Comparison of ENCODE assay signal across 20 mouse cellular contexts in the genomic region with DNA sequence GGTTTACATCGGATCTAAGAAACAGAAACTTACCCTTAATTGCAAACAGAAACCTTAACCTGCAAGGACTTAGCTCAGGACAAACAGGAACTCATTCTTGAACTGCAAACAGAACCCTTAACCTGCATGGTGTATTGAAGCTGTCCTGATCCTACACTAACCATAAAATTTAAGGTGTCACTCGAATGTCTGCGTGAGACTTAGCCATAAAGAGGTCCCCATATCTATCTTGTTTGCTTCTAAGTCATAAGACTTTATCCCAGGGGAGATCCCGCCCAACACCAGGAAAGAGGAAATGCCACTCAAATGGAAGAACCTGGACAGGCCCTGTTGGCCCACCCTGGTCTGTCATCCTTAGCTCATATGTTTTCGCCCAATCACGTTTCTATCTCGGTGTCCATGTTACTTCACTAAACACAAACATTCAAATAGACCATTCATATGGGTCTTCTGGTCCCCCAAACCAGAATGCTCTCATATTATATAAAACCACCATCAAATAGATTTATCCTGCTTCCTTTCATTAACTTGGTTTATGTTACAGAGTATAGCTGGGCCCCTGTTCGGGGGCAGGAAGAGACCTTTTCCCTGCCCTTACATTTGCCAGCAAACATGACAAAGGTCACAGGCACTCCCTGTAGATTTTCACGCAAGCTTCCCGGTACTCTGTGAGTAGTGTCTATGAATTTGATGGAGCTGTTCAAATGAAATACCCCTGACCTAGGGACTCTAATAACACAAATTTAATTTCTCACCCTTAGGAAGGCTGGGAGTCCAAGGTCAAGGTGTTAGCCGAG. TPM values are rescaled to one million over a fixed set of nuclear protein-coding genes. Genes with fewer than 3 reads are reported as not detected.
DNase-seq lines count a peak whose midpoint lies in the region; ATAC-seq and TF ChIP-seq lines count a peak whose summit lies in the region.
"Had no signal": no experiment of that assay in that cellular context is flagged by ENCODE, and none has a peak within 500 bp of the region (broad histone marks: within the 10 kb centered on the region; RNA-seq: fewer than 3 reads in every experiment).

No protein-coding gene starts in this region.

- no peaks in the 10 kb centered on the region for H3K9me3 ChIP-seq in intestine, embryonic 14.5 days (ENCODE audit: control insufficient read depth, low read length)
- no peaks in the 10 kb centered on the region for H3K9me3 ChIP-seq in intestine, embryonic 16.5 days (ENCODE audit: control insufficient read depth, low read length)
- H3K9me3 ChIP-seq: embryonic facial prominence, embryonic 10.5 days; embryonic facial prominence, embryonic 12.5 days; forebrain, embryonic 13.5 days; forebrain, embryonic 15.5 days had no signal

- H3K4me2 ChIP-seq in intestine, embryonic 14.5 days (ENCODE audit: low read length): no peak overlapping the region
- no peak overlapping the region for H3K4me2 ChIP-seq in intestine, embryonic 16.5 days (ENCODE audit: low read depth, low read length)
- H3K4me2 ChIP-seq: embryonic facial prominence, embryonic 12.5 days; forebrain, embryonic 13.5 days; forebrain, embryonic 15.5 days had no signal

- H3K27ac ChIP-seq in intestine, embryonic 14.5 days (ENCODE audit: low read depth): no peak overlapping the region
- H3K27ac ChIP-seq in intestine, embryonic 16.5 days (ENCODE audit: low read length): peak overlapping the region; percentile 71
- no peak overlapping the region for H3K27ac ChIP-seq in kidney, adult 2 months (ENCODE audit: insufficient read depth, low read depth, low read length)
- H3K27ac ChIP-seq: embryonic facial prominence, embryonic 10.5 days; embryonic facial prominence, embryonic 12.5 days; forebrain, embryonic 13.5 days; forebrain, embryonic 15.5 days had no signal

- H3K36me3 ChIP-seq in intestine, embryonic 14.5 days (ENCODE audit: control insufficient read depth, insufficient read depth, low read length): no peaks in the 10 kb centered on the region
- H3K36me3 ChIP-seq in intestine, embryonic 16.5 days (ENCODE audit: control insufficient read depth, insufficient read depth, low read length): no peaks in the 10 kb centered on the region
- H3K36me3 ChIP-seq in kidney, adult 2 months (ENCODE audit: control insufficient read depth, insufficient read depth, low read length): no peaks in the 10 kb centered on the region
- H3K36me3 ChIP-seq: embryonic facial prominence, embryonic 10.5 days; embryonic facial prominence, embryonic 12.5 days; forebrain, embryonic 15.5 days had no signal

- no peak for TF ChIP-seq POLR2A in kidney, adult 2 months (IDR thresholded peaks at IDR 0.05; ENCODE audit: low read depth, low read length)

- 61% methylated on average over 11 of the region's 11 CpGs for WGBS in intestine, embryonic 14.5 days
- 54% methylated on average over 11 of the region's 11 CpGs for WGBS in intestine, embryonic 16.5 days
- 27% methylated on average over 11 of the region's 11 CpGs for WGBS in large intestine, adult 2 months
- 55% methylated on average over 11 of the region's 11 CpGs for WGBS in kidney, adult 2 months

- no peaks in the 10 kb centered on the region for H3K4me1 ChIP-seq in intestine, embryonic 14.5 days (replicated peaks; ENCODE audit: control insufficient read depth, insufficient read depth, low read length)
- peaks cover 3% of the 10 kb centered on the region; the same call in 1 of the 2 replicates for H3K4me1 ChIP-seq in intestine, embryonic 16.5 days (ENCODE audit: control insufficient read depth, insufficient read depth, low read length)
- no peaks in the 10 kb centered on the region for H3K4me1 ChIP-seq in kidney, adult 2 months (ENCODE audit: control insufficient read depth, insufficient read depth, low read length)
- H3K4me1 ChIP-seq: embryonic facial prominence, embryonic 10.5 days; embryonic facial prominence, embryonic 12.5 days; forebrain, embryonic 13.5 days; forebrain, embryonic 15.5 days had no signal

- peak; percentile 59; the same call in 1 of the 2 replicates for ATAC-seq in intestine, embryonic 14.5 days (replicated peaks; ENCODE audit: low FRiP score, low TSS enrichment, low read depth)
- peak; percentile 89 for ATAC-seq in intestine, embryonic 16.5 days
- ATAC-seq: forebrain, embryonic 13.5 days; forebrain, embryonic 15.5 days; forebrain, postnatal 0 days had no signal

- H3K9ac ChIP-seq in intestine, embryonic 14.5 days (ENCODE audit: low read length): no peak overlapping the region
- H3K9ac ChIP-seq in intestine, embryonic 16.5 days (ENCODE audit: low read depth, low read length): no peak overlapping the region
- H3K9ac ChIP-seq: embryonic facial prominence, embryonic 12.5 days; forebrain, embryonic 13.5 days; forebrain, embryonic 15.5 days; forebrain, postnatal 0 days had no signal

- DNase-seq in intestine, embryonic 14.5 days (ENCODE audit: low spot score): peak; percentile 54
- peak; percentile 67 for DNase-seq in large intestine, adult 2 months (ENCODE audit: low read depth, low spot score)
- DNase-seq in cerebellum, adult 11-12 months: no peak
- no peak for DNase-seq in thymus, postnatal 14 days
- DNase-seq in kidney, adult 2 months: no peak
- DNase-seq: adrenal gland, adult 2 months; adrenal gland, postnatal 10 days; adrenal gland, postnatal 25 days; B cell, adult 2 months; cerebellum, adult 11 months; cerebellum, adult 2 months; cerebellum, adult 9-10 months; cerebellum, postnatal 10 days; cerebellum, postnatal 25 days; forebrain, postnatal 0 days had no signal

- no peak overlapping the region for H3K4me3 ChIP-seq in intestine, embryonic 14.5 days (ENCODE audit: low read depth, low read length)
- H3K4me3 ChIP-seq in intestine, embryonic 16.5 days (ENCODE audit: low read length): no peak overlapping the region
- no peak overlapping the region for H3K4me3 ChIP-seq in kidney, adult 2 months (ENCODE audit: insufficient read depth, low read depth, low read length)
- H3K4me3 ChIP-seq: embryonic facial prominence, embryonic 10.5 days; embryonic facial prominence, embryonic 12.5 days; forebrain, embryonic 13.5 days; forebrain, embryonic 15.5 days had no signal

- no peaks in the 10 kb centered on the region for H3K27me3 ChIP-seq in intestine, embryonic 14.5 days (replicated peaks; ENCODE audit: control insufficient read depth, insufficient read depth, low read length)
- H3K27me3 ChIP-seq in intestine, embryonic 16.5 days (replicated peaks; ENCODE audit: control insufficient read depth, insufficient read depth, low read length): no peaks in the 10 kb centered on the region
- H3K27me3 ChIP-seq in kidney, adult 2 months (replicated peaks; ENCODE audit: control insufficient read depth, insufficient read depth, low read length): no peaks in the 10 kb centered on the region
- H3K27me3 ChIP-seq: embryonic facial prominence, embryonic 12.5 days had no signal

- no peak for TF ChIP-seq CTCF in kidney, adult 2 months (conservative IDR thresholded peaks at IDR 0.05; ENCODE audit: insufficient read depth, insufficient read length, low read depth, low read length)

RNA-seq across cellular contexts. Expression of a gene that starts 34.6 kb away (rescaled TPM):
- 0.11 and 0.26 TPM in 2 replicates for polyA plus RNA-seq in intestine, embryonic 14.5 days (2014; fragmentation: Nextera tagmentation; extraction: Ambion mirVana)
- polyA plus RNA-seq in intestine, embryonic 16.5 days (2015; fragmentation: Nextera tagmentation; extraction: Ambion mirVana): 0.11 and 0.23 TPM in 2 replicates
- 0.05 and 0.11 TPM in 2 replicates for polyA plus RNA-seq in large intestine, adult 2 months (2012; rRNA removed)
- 0.08 TPM in 1 of 2 replicates, not detected in the other for polyA plus RNA-seq in kidney, adult 2 months (2012; rRNA removed)
- polyA plus RNA-seq: adrenal gland, adult 2 months had no signal

RNA-seq across cellular contexts. Expression of a gene that starts 54.3 kb away (rescaled TPM):
- 0.22 and 0.35 TPM in 2 replicates for polyA plus RNA-seq in intestine, embryonic 14.5 days (2014; fragmentation: Nextera tagmentation; extraction: Ambion mirVana)
- polyA plus RNA-seq in intestine, embryonic 16.5 days (2015; fragmentation: Nextera tagmentation; extraction: Ambion mirVana): 0.13 and 0.16 TPM in 2 replicates
- polyA plus RNA-seq in large intestine, adult 2 months (2012; rRNA removed): 0.27 and 0.45 TPM in 2 replicates
- polyA plus RNA-seq in kidney, adult 2 months (2012; rRNA removed): 0.87 and 1.2 TPM in 2 replicates

Comparison
In these comparisons a context has a peak if more than half of its experiments do, and no peak if none do; other contexts are left out.
1. DNase-seq: peak in intestine, embryonic 14.5 days (single experiment) and large intestine, adult 2 months (single experiment); none in cerebellum, adult 11-12 months (single experiment), thymus, postnatal 14 days (single experiment) and kidney, adult 2 months (single experiment).